Mouse (Mus musculus) neural tube, embryonic 13.5 days (tissue): ENCODE data around the gene Snx30. TPM values are rescaled to one million over a fixed set of nuclear protein-coding genes. Genes with fewer than 3 reads are reported as not detected.

Source experiments
- ATAC-seq: fragments of 200-750 bp; cut with Nextera tagmentation; 2 replicates; pipeline ENCODE4 v1.8.0; 2017; ENCODE audit warnings: low read depth, mild to moderate bottlenecking, moderate TSS enrichment, moderate library complexity
- H3K27ac ChIP-seq: fragments of 300-500 bp; sonication (generic); replicated peaks from 2 replicates; pipeline ENCODE4 v1.5.1; 2015; ENCODE audit warnings: moderate library complexity, mild to moderate bottlenecking, inconsistent platforms
- H3K27me3 ChIP-seq: fragments of 300-500 bp; sonication (generic); 2 replicates; pipeline ENCODE4 v1.6.1; 2015; ENCODE audit warnings: mild to moderate bottlenecking, inconsistent platforms
- H3K36me3 ChIP-seq: fragments of 300-500 bp; sonication (generic); 2 replicates; pipeline ENCODE4 v1.6.1; 2015; ENCODE audit warnings: mild to moderate bottlenecking, inconsistent platforms
- H3K4me1 ChIP-seq: fragments of 300-500 bp; sonication (generic); replicated peaks from 2 replicates; pipeline ENCODE4 v1.6.1; 2015; ENCODE audit warnings: inconsistent platforms
- H3K4me2 ChIP-seq: fragments of 300-500 bp; sonication (generic); 2 replicates; pipeline ENCODE4 v1.6.1; 2015; ENCODE audit warnings: inconsistent platforms, mild to moderate bottlenecking, moderate library complexity
- H3K4me3 ChIP-seq: fragments of 300-500 bp; sonication (generic); 2 replicates; pipeline ENCODE4 v1.5.1; 2015; ENCODE audit warnings: mild to moderate bottlenecking, inconsistent platforms
- H3K9ac ChIP-seq: fragments of 300-500 bp; sonication (generic); 2 replicates; pipeline ENCODE4 v1.6.1; 2015; ENCODE audit warnings: moderate library complexity, mild to moderate bottlenecking, inconsistent platforms
- H3K9me3 ChIP-seq: fragments of 300-500 bp; sonication (generic); 2 replicates; pipeline ENCODE4 v1.6.1; 2016; ENCODE audit warnings: inconsistent platforms
- WGBS: fragments of 180-500 bp; shearing (Covaris S2); methylation state at CpG from one replicate; pipeline ENCODE4 v1.1.7; 2015; 5-methylcytosine and 5-hydroxymethylcytosine counted together
- polyA plus RNA-seq: library from polyadenylated mRNA; unstranded; fragments of >200 nt; fragmentation: Nextera tagmentation; extraction: Ambion mirVana; gene quantifications from 2 replicates; pipeline ENCODE4 v1.2.1, GENCODE M21; 2015

Snx30 gene
- polyA plus RNA-seq, 1 experiment from 2014 or later, result 14.8 TPM

DNA sequence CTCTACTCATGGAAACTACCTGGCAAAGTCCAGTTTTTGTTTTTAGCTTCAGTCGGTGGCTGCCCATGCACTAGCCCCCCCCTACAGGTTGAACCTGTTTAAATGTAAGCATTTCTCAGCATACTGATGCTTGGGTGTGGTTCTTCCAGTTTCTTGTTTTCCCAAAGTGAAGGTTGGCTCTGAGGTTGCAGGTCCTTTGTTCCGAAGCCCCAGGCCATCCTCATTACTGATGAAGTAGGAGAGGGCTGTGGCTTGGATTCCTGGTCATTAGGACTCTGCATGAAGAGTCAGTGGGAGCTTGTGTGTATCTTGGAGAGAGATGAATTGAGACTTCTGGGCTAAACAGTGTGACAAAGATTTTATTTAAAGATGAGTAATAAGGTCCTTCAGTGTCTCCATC is 75.6 kb downstream of the Snx30 start:
- peaks cover 43% of the 10 kb centered on the region for H3K36me3 ChIP-seq
- H3K27ac ChIP-seq, result no peak overlapping the region
- H3K27me3 ChIP-seq, result no peaks in the 10 kb centered on the region
- no peak overlapping the region for H3K4me2 ChIP-seq
- 88% methylated on average over 2 of the region's 2 CpGs for WGBS
- no peaks in the 10 kb centered on the region for H3K4me1 ChIP-seq
- H3K4me3 ChIP-seq, result no peak overlapping the region
- ATAC-seq, result no peak
- H3K9ac ChIP-seq, result no peak overlapping the region
- no peaks in the 10 kb centered on the region for H3K9me3 ChIP-seq

DNA sequence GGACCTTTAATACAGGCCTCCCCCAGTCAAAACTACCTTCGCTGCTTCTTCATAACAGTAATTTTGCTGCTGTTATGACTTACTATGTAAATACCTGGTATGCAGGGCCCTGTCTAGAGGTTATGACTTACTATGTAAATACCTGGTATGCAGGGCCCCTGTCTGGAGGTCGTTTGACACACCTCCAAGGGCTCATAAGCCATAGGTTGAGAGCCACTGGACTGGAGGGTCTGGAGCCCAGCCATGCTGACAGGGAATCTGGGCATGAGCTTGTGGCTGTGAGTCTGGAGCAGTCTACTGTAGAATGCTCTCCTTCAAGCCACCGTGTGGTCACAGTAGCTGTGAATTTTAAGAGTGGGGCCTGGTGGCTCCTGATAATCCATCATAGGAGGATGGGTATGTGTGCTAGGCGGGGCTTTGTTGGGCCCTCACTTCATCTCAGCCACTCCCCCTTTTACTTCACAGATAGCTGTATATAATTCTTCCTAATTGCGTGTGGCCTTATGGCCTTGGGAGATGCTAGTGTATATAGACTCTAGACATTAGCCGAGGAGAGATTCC is 78.6 kb downstream of the Snx30 start:
- H3K27ac ChIP-seq, result no peak overlapping the region
- no peaks in the 10 kb centered on the region for H3K9me3 ChIP-seq
- 83% methylated on average over 6 of the region's 6 CpGs for WGBS
- no peak overlapping the region for H3K9ac ChIP-seq
- H3K4me3 ChIP-seq, result no peak overlapping the region
- H3K27me3 ChIP-seq, result no peaks in the 10 kb centered on the region
- peaks cover 45% of the 10 kb centered on the region for H3K36me3 ChIP-seq
- H3K4me2 ChIP-seq, result no peak overlapping the region
- no peaks in the 10 kb centered on the region for H3K4me1 ChIP-seq
- no peak for ATAC-seq

DNA sequence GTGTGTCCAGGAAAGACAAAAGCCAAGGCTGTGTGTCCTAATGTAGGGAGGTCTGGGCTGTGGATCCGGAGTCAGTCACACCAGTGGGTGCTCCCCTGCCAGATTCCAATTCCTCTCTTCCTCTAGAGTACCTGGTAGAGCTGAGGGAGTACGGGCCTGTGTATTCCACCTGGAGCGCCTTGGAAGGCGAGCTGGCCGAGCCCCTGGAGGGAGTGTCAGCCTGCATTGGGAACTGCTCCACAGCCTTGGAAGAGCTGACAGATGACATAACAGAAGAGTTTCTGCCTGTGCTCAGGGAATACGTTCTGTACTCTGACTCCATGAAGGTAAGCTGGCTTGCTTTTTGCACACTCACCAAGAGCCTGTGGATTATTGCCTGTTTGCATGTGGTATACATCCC is 80.6 kb downstream of the Snx30 start:
- WGBS, result 91% methylated on average over 6 of the region's 6 CpGs
- H3K9me3 ChIP-seq, result no peaks in the 10 kb centered on the region
- H3K9ac ChIP-seq, result no peak overlapping the region
- H3K4me3 ChIP-seq, result no peak overlapping the region
- H3K27ac ChIP-seq, result no peak overlapping the region
- no peak overlapping the region for H3K4me2 ChIP-seq
- H3K27me3 ChIP-seq, result no peaks in the 10 kb centered on the region
- H3K4me1 ChIP-seq, result no peaks in the 10 kb centered on the region
- H3K36me3 ChIP-seq, result peaks cover 30% of the 10 kb centered on the region
- no peak for ATAC-seq

GRCm38 (mm10) chr4:59887011-59887410 is 81.4 kb downstream of the Snx30 start:
- no peaks in the 10 kb centered on the region for H3K4me1 ChIP-seq

DNA sequence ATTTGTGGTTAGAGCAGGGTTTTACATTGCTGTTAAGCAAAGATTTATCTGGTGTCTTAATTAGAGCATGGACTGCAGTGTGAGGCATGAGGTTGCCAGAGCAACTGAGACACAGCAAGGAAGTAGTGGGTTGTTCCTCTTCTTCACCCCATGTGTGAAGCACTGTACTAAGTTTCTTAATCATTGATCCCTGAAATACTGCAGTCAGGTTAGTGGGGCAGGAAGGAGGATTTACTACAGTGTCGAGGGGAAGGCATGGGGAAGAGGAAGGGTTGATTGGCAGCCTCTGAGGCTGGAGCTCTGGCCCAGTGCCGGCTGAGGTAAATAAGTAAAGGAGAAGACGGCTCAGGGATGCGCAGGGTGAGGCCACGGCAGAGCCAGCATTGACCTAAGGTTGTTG is 82.4 kb downstream of the Snx30 start:
- Histone ChIP-seq H3K9ac (no peak overlapping the region), H3K36me3 (peaks cover 23% of the 10 kb centered on the region), H3K4me1 (no peaks in the 10 kb centered on the region), H3K27ac (no peak overlapping the region), H3K4me2 (no peak overlapping the region), H3K4me3 (no peak overlapping the region), H3K27me3 (no peaks in the 10 kb centered on the region), H3K9me3 (no peaks in the 10 kb centered on the region)
- ATAC-seq, result no peak
- WGBS, result 70% methylated on average over 5 of the region's 5 CpGs

More at GRCm38 (mm10) chr4:59887011-59887410, 81.4 kb downstream of the Snx30 start:
- Histone ChIP-seq H3K9me3 (no peaks in the 10 kb centered on the region), H3K36me3 (peaks cover 29% of the 10 kb centered on the region), H3K27ac (no peak overlapping the region), H3K4me3 (no peak overlapping the region), H3K9ac (no peak overlapping the region), H3K4me2 (no peak overlapping the region), H3K27me3 (no peaks in the 10 kb centered on the region)
- 94% methylated on average over 5 of the region's 5 CpGs for WGBS
- ATAC-seq, result no peak

- no peak for ATAC-seq
- Histone ChIP-seq H3K9ac (no peak overlapping the region), H3K4me3 (no peak overlapping the region), H3K4me2 (no peak overlapping the region), H3K36me3 (peaks cover 35% of the 10 kb centered on the region), H3K4me1 (no peaks in the 10 kb centered on the region), H3K27ac (no peak overlapping the region), H3K9me3 (no peaks in the 10 kb centered on the region), H3K27me3 (no peaks in the 10 kb centered on the region)
- 96% methylated on average over 6 of the region's 6 CpGs for WGBS
These were observed 84.5 kb downstream of the Snx30 start for GRCm38 (mm10) chr4:59890086-59890600.

DNA sequence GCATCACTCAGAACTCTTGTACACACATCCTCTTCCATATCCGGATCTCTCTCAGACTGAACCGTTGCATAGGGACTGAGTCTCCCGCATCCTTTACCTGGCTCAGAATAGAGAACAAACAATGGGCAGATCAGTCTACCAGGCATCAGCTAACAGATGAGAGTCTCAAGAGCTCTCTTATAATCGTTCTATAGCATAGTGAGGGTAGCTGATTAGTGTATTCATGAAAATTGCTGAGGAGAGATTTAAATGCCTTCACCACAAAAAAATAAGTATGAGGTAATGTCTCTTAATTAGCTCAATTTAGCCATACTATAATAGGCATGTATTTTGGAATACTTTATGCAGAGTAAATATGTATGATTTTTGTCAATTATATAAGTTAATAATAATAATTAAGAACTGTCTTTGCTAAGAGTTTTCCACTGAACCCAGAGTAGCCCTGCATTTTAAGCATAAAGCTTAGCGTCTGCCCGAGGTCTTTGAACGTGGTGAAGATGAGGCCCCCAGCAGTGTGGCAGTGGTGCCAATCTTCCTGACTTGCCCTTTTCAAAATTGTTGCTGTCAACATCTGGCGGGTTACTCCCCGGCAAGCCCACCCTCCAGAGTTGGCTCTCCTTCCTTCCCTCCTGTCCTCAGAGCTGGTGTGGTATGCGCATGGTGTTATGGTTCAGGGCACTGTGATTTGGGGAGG is 86.2 kb downstream of the Snx30 start:
- Histone ChIP-seq H3K9ac (no peak overlapping the region), H3K27me3 (no peaks in the 10 kb centered on the region), H3K4me2 (no peak overlapping the region), H3K27ac (no peak overlapping the region), H3K4me3 (no peak overlapping the region), H3K4me1 (no peaks in the 10 kb centered on the region), H3K9me3 (no peaks in the 10 kb centered on the region), H3K36me3 (peaks cover 38% of the 10 kb centered on the region)
- ATAC-seq, result no peak
- 91% methylated on average over 10 of the region's 10 CpGs for WGBS

GRCm38 (mm10) chr4:59892731-59893130 is 87.1 kb downstream of the Snx30 start:
- H3K9ac ChIP-seq, result no peak overlapping the region
- H3K4me3 ChIP-seq, result no peak overlapping the region
- no peaks in the 10 kb centered on the region for H3K27me3 ChIP-seq
- H3K27ac ChIP-seq, result no peak overlapping the region
- H3K4me2 ChIP-seq, result no peak overlapping the region
- ATAC-seq, result no peak
- H3K36me3 ChIP-seq, result peaks cover 45% of the 10 kb centered on the region
- H3K4me1 ChIP-seq, result no peaks in the 10 kb centered on the region
- no peaks in the 10 kb centered on the region for H3K9me3 ChIP-seq
- 92% methylated on average over 5 of the region's 5 CpGs for WGBS

GRCm38 (mm10) chr4:59894415-59894814 is 88.8 kb downstream of the Snx30 start:
- no peak overlapping the region for H3K4me2 ChIP-seq
- no peak for ATAC-seq
- H3K27ac ChIP-seq, result no peak overlapping the region
- peaks cover 62% of the 10 kb centered on the region for H3K36me3 ChIP-seq
- 95% methylated on average over 8 of the region's 8 CpGs for WGBS
- H3K9ac ChIP-seq, result no peak overlapping the region
- H3K4me3 ChIP-seq, result no peak overlapping the region
- H3K9me3 ChIP-seq, result no peaks in the 10 kb centered on the region
- H3K27me3 ChIP-seq, result no peaks in the 10 kb centered on the region
- H3K4me1 ChIP-seq, result no peaks in the 10 kb centered on the region

DNA sequence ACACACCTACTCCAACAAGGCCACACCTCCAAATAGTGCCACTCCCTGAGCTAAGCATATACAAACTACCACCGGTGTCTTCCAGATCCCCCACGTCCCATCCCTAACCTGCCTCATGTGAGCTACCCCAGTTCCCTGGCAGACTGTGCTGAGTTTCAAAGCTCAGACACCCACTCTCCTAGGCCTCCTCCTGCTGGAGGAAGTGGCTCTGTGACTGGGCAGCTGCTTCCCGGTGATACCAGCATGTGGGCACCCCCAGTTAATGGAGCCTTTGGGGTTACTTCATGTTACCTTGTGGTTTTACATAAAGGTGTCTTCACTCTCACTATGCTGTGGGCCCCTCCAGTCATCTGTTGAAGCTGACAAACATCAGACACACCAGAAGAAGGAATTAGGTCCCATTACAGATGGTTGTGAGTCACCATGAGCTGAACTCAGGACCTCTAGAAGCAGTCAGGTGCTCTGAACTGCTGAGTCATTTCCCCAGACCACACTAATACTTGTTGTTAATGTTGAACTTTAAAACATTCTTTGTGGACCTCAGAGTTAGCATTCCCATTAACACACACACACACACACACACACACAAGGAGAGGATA is 89.4 kb downstream of the Snx30 start:
- 91% methylated on average over 3 of the region's 3 CpGs for WGBS
- no peak overlapping the region for H3K9ac ChIP-seq
- no peaks in the 10 kb centered on the region for H3K27me3 ChIP-seq
- no peak overlapping the region for H3K27ac ChIP-seq
- H3K4me1 ChIP-seq, result no peaks in the 10 kb centered on the region
- H3K4me2 ChIP-seq, result no peak overlapping the region
- peaks cover 67% of the 10 kb centered on the region for H3K36me3 ChIP-seq
- no peak for ATAC-seq
- H3K9me3 ChIP-seq, result no peaks in the 10 kb centered on the region
- H3K4me3 ChIP-seq, result no peak overlapping the region

DNA sequence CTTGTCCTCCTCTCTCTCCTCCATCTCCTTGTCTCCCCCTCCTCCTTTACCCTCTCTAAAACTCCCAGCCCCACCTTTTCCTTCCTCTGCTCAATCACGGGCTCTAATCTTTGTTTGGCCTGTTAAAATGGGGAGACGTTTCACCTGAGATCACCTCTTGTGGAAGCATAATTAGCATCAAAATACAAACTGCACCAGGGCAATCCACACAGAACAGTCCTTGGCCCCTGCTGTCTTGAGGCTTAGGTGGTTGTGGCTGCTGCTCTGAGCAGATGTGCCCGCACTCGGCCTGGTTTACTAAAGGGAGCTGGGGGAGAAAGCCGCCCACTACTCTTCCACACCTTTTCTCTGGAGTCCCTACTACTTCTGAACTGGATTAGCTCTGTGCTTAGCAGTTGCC is 90.4 kb downstream of the Snx30 start:
- 72% methylated on average over 5 of the region's 5 CpGs for WGBS
- H3K4me2 ChIP-seq, result no peak overlapping the region

DNA sequence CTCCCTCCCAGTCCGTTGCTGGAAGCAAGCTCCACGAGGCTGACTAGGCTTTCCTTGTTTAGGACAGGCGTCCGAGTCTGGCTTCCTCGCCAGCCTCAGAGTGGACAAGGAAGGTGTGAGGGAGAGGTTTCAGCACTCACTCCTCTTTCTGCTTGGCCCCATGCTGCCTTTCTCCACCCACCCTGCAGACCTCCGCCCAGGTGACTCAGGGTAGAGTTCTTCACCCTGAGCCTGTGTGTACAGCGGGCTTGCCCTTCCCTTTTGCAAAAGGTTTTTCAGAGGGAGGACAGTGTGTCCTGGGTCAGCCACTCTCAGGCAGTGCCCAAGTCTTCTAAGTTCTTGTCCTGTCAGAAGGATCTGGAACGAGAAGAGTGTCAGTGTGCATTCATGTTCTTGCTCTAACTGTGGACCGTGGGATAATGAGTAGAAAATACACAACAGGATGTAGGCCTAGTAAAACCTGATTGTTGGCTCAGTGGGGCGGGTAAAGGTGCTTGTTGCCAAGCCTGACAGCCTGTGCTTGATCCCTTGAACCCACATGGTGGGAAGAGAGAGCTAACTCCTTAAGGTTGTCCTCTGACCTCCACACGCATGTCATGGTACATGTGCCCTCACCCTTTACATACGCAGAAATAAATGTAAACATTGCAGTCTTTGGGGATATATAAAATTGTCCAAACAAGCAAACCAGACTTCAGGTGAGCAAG is 92.3 kb downstream of the Snx30 start:
- H3K27me3 ChIP-seq, result no peaks in the 10 kb centered on the region
- H3K4me1 ChIP-seq, result no peaks in the 10 kb centered on the region
- no peak for ATAC-seq
- WGBS, result 88% methylated on average over 12 of the region's 12 CpGs
- peaks cover 76% of the 10 kb centered on the region for H3K36me3 ChIP-seq
- no peak overlapping the region for H3K27ac ChIP-seq
- no peak overlapping the region for H3K9ac ChIP-seq
- no peak overlapping the region for H3K4me3 ChIP-seq
- no peak overlapping the region for H3K4me2 ChIP-seq
- H3K9me3 ChIP-seq, result no peaks in the 10 kb centered on the region

More for the DNA sequence above, 90.4 kb downstream of the Snx30 start:
- Histone ChIP-seq H3K4me3 (no peak overlapping the region), H3K27me3 (no peaks in the 10 kb centered on the region), H3K36me3 (peaks cover 75% of the 10 kb centered on the region), H3K4me1 (no peaks in the 10 kb centered on the region), H3K27ac (no peak overlapping the region), H3K9me3 (no peaks in the 10 kb centered on the region), H3K9ac (no peak overlapping the region)
- ATAC-seq, result no peak
